Mouse (Mus musculus): Measurements from ENCODE around the gene Olfr134. TPM values are rescaled to one million over a fixed set of nuclear protein-coding genes. Genes with fewer than 3 reads are reported as not detected.
"Not testable (repeated sequence)": the region's sequence is repeated elsewhere in the genome, so short reads cannot be mapped to it uniquely, and the experiment has no call there.

The Olfr134 gene
- not detected for total RNA-seq (2022)

GRCm38 (mm10) chr17:38171088-38171487 is at the start of gene Olfr134:
Gene Olfr134 (plus strand): TSS chr17:38171388.
- no peak for DNase-seq (ENCODE audit: low spot score in 2 of 2)

DNA sequence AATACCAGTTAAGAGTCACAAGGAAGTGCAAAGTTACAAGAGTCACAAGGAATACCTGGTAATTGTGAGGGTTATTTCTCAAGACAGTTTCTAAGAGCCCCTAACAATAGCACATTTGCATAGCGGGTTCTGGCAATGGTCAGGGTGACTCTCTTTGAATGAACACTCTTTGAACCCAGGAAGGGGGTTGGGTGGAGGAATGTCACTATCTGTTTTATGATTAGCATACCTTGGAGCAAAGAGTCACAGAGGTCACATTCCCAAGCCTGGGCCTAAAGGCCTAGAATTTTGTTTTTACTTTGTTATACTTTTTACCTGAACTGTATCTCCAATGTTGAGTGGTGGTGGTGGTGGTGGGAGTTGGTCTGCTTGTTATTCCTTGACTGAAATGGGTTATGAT is 47.0 kb upstream of the Olfr134 start:
- not testable (repeated sequence) for DNase-seq (ENCODE audit: low spot score in 2 of 2)

DNA sequence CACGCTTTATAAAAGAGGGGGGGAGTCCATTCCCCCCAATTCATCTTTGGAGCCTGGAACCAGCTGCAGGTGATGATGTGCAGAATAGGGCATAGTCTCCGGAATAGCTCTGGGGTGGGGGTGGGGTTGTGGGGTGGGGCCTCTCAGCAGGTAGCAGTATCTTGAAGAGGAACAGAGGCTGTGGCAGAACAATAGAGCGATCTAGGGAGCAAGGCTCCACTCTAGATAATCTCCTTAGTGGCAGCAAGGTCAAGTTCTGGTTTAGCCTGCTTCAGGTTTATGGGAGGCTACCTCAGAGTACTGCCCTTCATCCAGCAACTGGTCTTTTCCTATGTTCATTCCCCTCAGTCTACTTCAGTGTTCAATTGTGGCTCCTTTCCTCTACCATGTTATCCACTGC is 45.8 kb upstream of the Olfr134 start:
- not testable (repeated sequence) for DNase-seq (ENCODE audit: low spot score in 2 of 2)

GRCm38 (mm10) chr17:38134426-38134825 is 36.8 kb upstream of the Olfr134 start, which contains the start of gene Olfr132:
Gene Olfr132 (minus strand): TSS chr17:38134526.
- no peak for DNase-seq (ENCODE audit: low spot score in 2 of 2)

- DNase-seq (ENCODE audit: low spot score in 2 of 2): no peak
Measured at GRCm38 (mm10) chr17:38144981-38145380, 26.2 kb upstream of the Olfr134 start, which contains the start of gene Olfr133. Gene Olfr133 (plus strand): TSS chr17:38145281.

GRCm38 (mm10) chr17:38204035-38204434 is 32.8 kb downstream of the Olfr134 start, which contains the start of gene Olfr135:
Gene Olfr135 (plus strand): TSS chr17:38204335.
- no peak for DNase-seq (ENCODE audit: low spot score in 2 of 2)

Other genes with a start within 250 kb of the Olfr134 start
- not detected for gene Olfr761, start 218.3 kb upstream of the Olfr134 start, total RNA-seq (2022)
- not detected for gene Olfr129, start 111.3 kb upstream of the Olfr134 start, total RNA-seq (2022)
- not detected for gene Olfr130, start 107.5 kb upstream of the Olfr134 start, total RNA-seq (2022)
- not detected for gene Olfr131, start 82.7 kb upstream of the Olfr134 start, total RNA-seq (2022)
- gene Olfr132, start 36.9 kb upstream of the Olfr134 start, total RNA-seq (2022): not detected
- not detected for gene Olfr133, start 26.1 kb upstream of the Olfr134 start, total RNA-seq (2022)
- not detected for gene Olfr135, start 32.9 kb downstream of the Olfr134 start, total RNA-seq (2022)
- gene Olfr138, start 89.6 kb downstream of the Olfr134 start, total RNA-seq (2022): not detected
- not detected for gene Olfr137, start 136.2 kb downstream of the Olfr134 start, total RNA-seq (2022)
- not detected for gene Olfr136, start 158.4 kb downstream of the Olfr134 start, total RNA-seq (2022)
- not detected for gene Esp36, start 248.8 kb downstream of the Olfr134 start, total RNA-seq (2022)